Mouse (Mus musculus) forebrain, postnatal 0 days (tissue): ENCODE measurements around the gene Rabggta. TPM values are rescaled to one million over a fixed set of nuclear protein-coding genes. Genes with fewer than 3 reads are reported as not detected.
A peak's percentile ranks its signal among the peaks of the same experiment; 100 is the strongest.

Experiments used
- ATAC-seq: fragments of 200-750 bp; cut with Nextera tagmentation; 2 replicates; pipeline ENCODE4 v1.8.0; 2017; ENCODE audit warnings: mild to moderate bottlenecking, moderate library complexity
- DNase-seq: peaks from one replicate; pipeline ENCODE4 v3.0.0-alpha.2; 2015
- H3K27ac ChIP-seq: fragments of 300-500 bp; sonication (generic); 2 replicates; pipeline ENCODE4 v1.5.1; 2014; ENCODE audit warnings: low read depth, mild to moderate bottlenecking, antibody characterized with exemption, low read length, moderate library complexity, mixed read lengths
- H3K27me3 ChIP-seq: fragments of 300-500 bp; sonication (generic); 2 replicates; pipeline ENCODE4 v1.6.1; 2014; ENCODE audit warnings: mild to moderate bottlenecking, low read length, mixed read lengths; ENCODE audit not compliant: insufficient read depth
- H3K36me3 ChIP-seq: fragments of 300-500 bp; sonication (generic); 2 replicates; pipeline ENCODE4 v1.6.1; 2014; ENCODE audit warnings: mild to moderate bottlenecking, moderate library complexity; ENCODE audit not compliant: insufficient read depth
- H3K4me1 ChIP-seq: fragments of 300-500 bp; sonication (generic); 2 replicates; pipeline ENCODE4 v1.6.1; 2014; ENCODE audit warnings: antibody characterized with exemption; ENCODE audit not compliant: insufficient read depth
- H3K4me2 ChIP-seq: fragments of 300-500 bp; sonication (generic); 2 replicates; pipeline ENCODE4 v1.6.1; 2014; ENCODE audit warnings: low read depth, mild to moderate bottlenecking, moderate library complexity
- H3K4me3 ChIP-seq: fragments of 300-500 bp; sonication (generic); 2 replicates; pipeline ENCODE4 v1.5.1; 2014; ENCODE audit warnings: low read depth, low read length, mixed read lengths
- H3K9ac ChIP-seq: fragments of 300-500 bp; sonication (generic); 2 replicates; pipeline ENCODE4 v1.6.1; 2014; ENCODE audit warnings: mild to moderate bottlenecking
- H3K9me3 ChIP-seq: fragments of 300-500 bp; sonication (generic); 2 replicates; pipeline ENCODE4 v1.6.1; 2016; ENCODE audit warnings: low read length
- CTCF ChIP-seq: sonication (generic); IDR thresholded peaks from 2 replicates; pipeline ENCODE4 v1.5.1; 2016; ENCODE audit warnings: antibody characterized with exemption, control low read depth, low read depth
- WGBS: fragments of 180-500 bp; shearing (Covaris S2); extraction: QIAGEN DNeasy Blood & Tissue Kit; methylation state at CpG from one replicate; pipeline ENCODE4 v1.1.7; 2014; 5-methylcytosine and 5-hydroxymethylcytosine counted together
- polyA plus RNA-seq: library from polyadenylated mRNA; unstranded; fragments of >200 nt; fragmentation: Nextera tagmentation; extraction: Ambion mirVana; gene quantifications from 2 replicates; pipeline ENCODE4 v1.2.1, GENCODE M21; 2015
- total RNA-seq: library from RNA; depleted of rRNA; stranded (reverse); fragments of >200 nt; gene quantifications from 2 replicates; pipeline ENCODE4 v1.2.3, GENCODE M21; 2014; rRNA removed

Gene Rabggta
- 72.8 and 73.3 TPM in 2 replicates for total RNA-seq
- polyA plus RNA-seq = 49.4 and 56.9 TPM in 2 replicates

DNA sequence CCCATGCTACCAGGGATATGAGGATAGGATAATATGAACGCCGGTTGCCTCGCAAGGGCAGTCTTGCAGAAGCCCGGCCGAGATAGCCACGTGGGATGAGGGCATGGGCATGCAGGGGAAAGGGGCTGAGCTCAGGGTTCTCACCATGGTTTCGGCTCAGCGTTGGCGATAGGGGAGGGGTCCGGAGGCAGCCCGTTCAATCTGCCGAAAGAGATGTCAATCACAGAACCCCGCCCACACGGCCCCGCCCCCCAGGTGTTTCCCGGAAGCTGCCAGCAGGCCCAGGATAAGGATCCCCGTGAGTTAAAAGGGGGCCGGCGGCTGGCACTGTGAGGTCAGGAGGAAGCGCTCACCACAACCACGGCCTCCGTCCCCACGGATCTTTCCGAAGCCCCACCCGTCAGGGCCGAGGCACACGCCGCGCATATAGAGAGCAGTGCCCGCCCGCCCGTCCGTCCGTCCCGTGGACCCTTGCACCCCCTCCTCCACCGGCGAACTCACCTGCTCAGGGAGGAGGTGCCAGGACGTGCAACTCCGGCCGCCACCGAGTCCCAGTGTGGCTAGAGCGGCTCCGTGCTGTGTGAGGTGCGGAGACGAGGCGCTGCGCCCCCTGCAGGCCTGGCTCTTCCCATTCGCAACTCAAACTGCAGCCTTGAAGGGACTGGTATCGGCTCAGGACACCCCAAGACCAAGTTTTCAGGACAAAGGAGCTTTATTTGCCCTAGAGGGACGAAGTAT lies at the start of gene Rabggta:
Gene Rabggta (minus strand): TSS at position 564 of the 738 bp plus-strand sequence.
- H3K36me3 ChIP-seq = peaks cover 22% of the 10 kb centered on the region
- peak; percentile 98 for TF ChIP-seq CTCF
- DNase-seq = peak; percentile 95
- H3K27me3 ChIP-seq = no peaks in the 10 kb centered on the region
- H3K4me1 ChIP-seq = no peaks in the 10 kb centered on the region
- H3K9me3 ChIP-seq = no peaks in the 10 kb centered on the region
- peak; percentile 97 for ATAC-seq
- H3K4me2 ChIP-seq = peak within 1 kb of the TSS; percentile 78
- peak within 1 kb of the TSS; percentile 79 for H3K27ac ChIP-seq
- under 1% methylated on average over 50 of the region's 50 CpGs for WGBS
- H3K9ac ChIP-seq = peak within 1 kb of the TSS; percentile 76
- peak within 1 kb of the TSS; percentile 57 for H3K4me3 ChIP-seq

- Histone ChIP-seq H3K4me3 (no peak overlapping the region), H3K9me3 (no peaks in the 10 kb centered on the region), H3K4me1 (0 out of 2 replicates have a peak, but pooled peaks cover 4% of the 10 kb centered on the region), H3K27me3 (peaks cover 9% of the 10 kb centered on the region), H3K36me3 (no peaks in the 10 kb centered on the region), H3K4me2 (no peak overlapping the region), H3K27ac (no peak overlapping the region), H3K9ac (no peak overlapping the region)
- no peak for TF ChIP-seq CTCF
- WGBS = 77% methylated on average over 16 of the region's 16 CpGs
- ATAC-seq = no peak
- no peak for DNase-seq
Observed at GRCm38 (mm10) chr14:55769087-55769703, 47.1 kb upstream of the Rabggta start.

GRCm38 (mm10) chr14:55768555-55768954 lies 46.5 kb upstream of the Rabggta start:
- peaks cover 9% of the 10 kb centered on the region for H3K27me3 ChIP-seq
- no peak overlapping the region for H3K27ac ChIP-seq
- H3K4me2 ChIP-seq = no peak overlapping the region
- ATAC-seq (no peak), DNase-seq (no peak)
- 0 out of 2 replicates have a peak, but pooled peaks cover 4% of the 10 kb centered on the region for H3K4me1 ChIP-seq
- H3K9me3 ChIP-seq = no peaks in the 10 kb centered on the region
- TF ChIP-seq CTCF = no peak
- H3K9ac ChIP-seq = no peak overlapping the region
- no peak overlapping the region for H3K4me3 ChIP-seq
- 91% methylated on average over 6 of the region's 6 CpGs for WGBS
- no peaks in the 10 kb centered on the region for H3K36me3 ChIP-seq

DNA sequence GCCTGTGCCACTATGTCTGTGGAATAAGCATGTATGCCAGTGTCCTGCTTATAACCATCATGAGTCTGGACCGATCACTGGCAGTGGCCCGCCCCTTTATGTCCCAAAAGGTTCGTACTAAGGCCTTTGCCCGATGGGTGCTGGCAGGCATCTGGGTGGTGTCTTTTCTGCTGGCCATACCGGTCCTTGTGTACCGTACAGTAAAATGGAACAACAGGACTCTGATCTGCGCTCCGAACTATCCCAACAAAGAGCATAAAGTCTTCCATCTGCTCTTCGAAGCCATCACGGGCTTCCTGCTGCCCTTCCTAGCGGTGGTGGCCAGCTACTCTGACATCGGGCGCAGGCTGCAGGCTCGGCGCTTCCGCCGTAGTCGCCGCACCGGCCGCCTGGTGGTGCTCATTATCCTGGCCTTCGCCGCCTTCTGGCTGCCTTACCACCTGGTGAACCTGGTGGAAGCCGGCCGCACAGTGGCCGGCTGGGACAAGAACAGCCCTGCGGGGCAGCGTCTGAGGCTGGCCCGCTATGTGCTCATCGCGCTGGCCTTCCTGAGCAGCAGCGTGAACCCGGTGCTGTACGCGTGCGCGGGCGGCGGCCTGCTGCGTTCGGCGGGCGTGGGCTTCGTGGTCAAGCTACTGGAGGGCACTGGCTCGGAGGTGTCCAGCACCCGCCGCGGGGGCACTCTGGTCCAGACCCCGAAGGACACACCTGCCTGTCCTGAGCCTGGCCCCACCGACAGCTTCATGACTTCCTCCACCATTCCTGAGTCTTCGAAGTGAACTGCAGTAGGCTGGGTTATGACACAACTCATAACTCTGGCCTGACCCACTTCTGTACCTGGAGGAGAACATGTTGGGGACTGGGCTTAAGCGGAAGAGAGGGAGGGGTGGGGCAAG lies 45.7 kb upstream of the Rabggta start:
- no peak overlapping the region for H3K27ac ChIP-seq
- H3K9ac ChIP-seq = peak overlapping the region; percentile 57
- H3K4me1 ChIP-seq = 0 out of 2 replicates have a peak, but pooled peaks cover 4% of the 10 kb centered on the region
- peaks cover 9% of the 10 kb centered on the region for H3K27me3 ChIP-seq
- DNase-seq (peak; percentile 40), ATAC-seq (peak; percentile 67)
- peak; percentile 62 for TF ChIP-seq CTCF
- H3K36me3 ChIP-seq = no peaks in the 10 kb centered on the region
- WGBS = 11% methylated on average over 52 of the region's 52 CpGs
- H3K4me3 ChIP-seq = peak overlapping the region; percentile 42
- no peaks in the 10 kb centered on the region for H3K9me3 ChIP-seq
- peak overlapping the region; percentile 81 for H3K4me2 ChIP-seq

DNA sequence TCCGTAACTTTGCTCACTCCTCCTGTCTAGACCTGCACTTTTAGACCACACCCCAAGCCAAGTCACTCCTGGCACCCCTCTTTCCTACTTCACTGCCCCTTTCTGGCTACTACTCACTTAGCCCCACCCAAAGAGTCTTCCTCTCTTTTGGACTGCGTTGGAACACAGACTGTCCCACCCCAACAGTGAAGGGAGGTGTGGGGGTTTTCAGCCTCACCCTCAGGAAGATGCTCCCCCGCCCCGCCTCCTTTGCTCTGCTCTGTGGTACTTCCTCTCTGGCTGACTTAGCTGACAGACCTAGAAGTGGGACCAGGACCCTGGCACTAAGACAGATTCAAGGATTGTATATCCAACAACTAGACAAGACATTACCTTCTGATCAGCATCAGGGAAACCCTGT lies 43.6 kb upstream of the Rabggta start, which contains the start of gene Ltb4r1:
Gene Ltb4r1 (plus strand): TSS at position 267 of the 400 bp plus-strand sequence.
- no peak within 1 kb of the TSS for H3K9ac ChIP-seq
- DNase-seq (no peak), ATAC-seq (no peak)
- H3K4me2 ChIP-seq = no peak within 1 kb of the TSS
- H3K36me3 ChIP-seq = no peaks in the 10 kb centered on the region
- no peak within 1 kb of the TSS for H3K4me3 ChIP-seq
- peaks cover 16% of the 10 kb centered on the region for H3K27me3 ChIP-seq
- no peak within 1 kb of the TSS for H3K27ac ChIP-seq
- no peak for TF ChIP-seq CTCF
- H3K4me1 ChIP-seq = peaks cover 4% of the 10 kb centered on the region; the same call in 1 of the 2 replicates
- no peaks in the 10 kb centered on the region for H3K9me3 ChIP-seq
- WGBS = 71% methylated on average over 4 of the region's 4 CpGs

DNA sequence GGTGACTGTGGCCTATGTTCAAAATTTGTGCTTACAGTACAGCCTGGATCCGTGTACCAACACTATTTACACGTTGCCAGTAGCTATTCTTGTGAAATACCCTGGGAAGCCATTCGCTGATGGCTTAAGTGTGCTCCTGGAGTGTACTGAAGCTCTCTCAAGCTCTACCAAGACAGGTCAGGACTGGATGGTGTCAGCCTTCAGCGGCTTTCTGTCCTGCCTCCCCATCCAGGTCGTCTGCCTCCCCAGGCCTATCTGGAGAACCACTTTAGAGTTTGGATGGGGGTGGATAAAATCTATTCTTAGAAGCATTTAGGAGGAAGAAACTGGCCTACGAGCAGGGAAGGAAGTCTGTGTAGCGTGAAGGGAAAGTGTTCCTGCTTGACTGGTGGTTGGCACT lies 41.1 kb upstream of the Rabggta start:
- DNase-seq = no peak
- TF ChIP-seq CTCF = no peak
- peak overlapping the region; percentile 84; the same call in 1 of the 2 replicates for H3K9ac ChIP-seq
- H3K4me2 ChIP-seq = peak overlapping the region; percentile 96; the same call in 1 of the 2 replicates
- peaks cover 11% of the 10 kb centered on the region for H3K27me3 ChIP-seq
- H3K36me3 ChIP-seq = no peaks in the 10 kb centered on the region
- WGBS = 59% methylated on average over 7 of the region's 7 CpGs
- H3K9me3 ChIP-seq = no peaks in the 10 kb centered on the region
- H3K4me3 ChIP-seq = no peak overlapping the region
- no peak overlapping the region for H3K27ac ChIP-seq
- no peak for ATAC-seq
- H3K4me1 ChIP-seq = peaks cover 4% of the 10 kb centered on the region; the same call in 1 of the 2 replicates
